Mouse (Mus musculus): ENCODE measurements around the gene Fibp. TPM values are rescaled to one million over a fixed set of nuclear protein-coding genes. Genes with fewer than 3 reads are reported as not detected.

Gene Fibp
- total RNA-seq (2021) = 100 to 1,000 TPM; 106 to 118 TPM

DNA sequence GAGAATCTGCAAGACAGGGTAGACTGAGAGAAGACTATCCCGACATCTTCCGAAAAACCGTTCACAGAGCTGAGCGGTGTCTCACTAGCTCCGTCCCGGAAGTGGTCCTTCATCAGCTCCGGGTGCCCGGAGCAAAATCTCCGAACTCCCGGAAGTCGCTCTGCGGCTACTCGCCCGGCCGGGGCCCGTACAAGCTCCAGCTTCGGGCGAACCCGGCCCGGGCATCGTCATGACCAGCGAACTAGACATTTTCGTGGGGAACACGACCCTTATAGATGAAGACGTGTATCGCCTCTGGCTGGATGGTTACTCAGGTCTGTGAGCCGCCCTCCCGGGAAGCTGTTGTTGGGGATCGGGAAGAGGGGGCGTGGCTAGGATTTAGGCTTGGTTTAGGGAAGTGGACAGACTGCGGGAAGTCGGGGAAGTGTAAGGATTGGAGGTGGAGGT, at the start of gene Fibp:
TSS of gene Fibp (plus strand) at position 151 of the 447 bp plus-strand sequence.
- DNase-seq = peak; percentile 91

DNA sequence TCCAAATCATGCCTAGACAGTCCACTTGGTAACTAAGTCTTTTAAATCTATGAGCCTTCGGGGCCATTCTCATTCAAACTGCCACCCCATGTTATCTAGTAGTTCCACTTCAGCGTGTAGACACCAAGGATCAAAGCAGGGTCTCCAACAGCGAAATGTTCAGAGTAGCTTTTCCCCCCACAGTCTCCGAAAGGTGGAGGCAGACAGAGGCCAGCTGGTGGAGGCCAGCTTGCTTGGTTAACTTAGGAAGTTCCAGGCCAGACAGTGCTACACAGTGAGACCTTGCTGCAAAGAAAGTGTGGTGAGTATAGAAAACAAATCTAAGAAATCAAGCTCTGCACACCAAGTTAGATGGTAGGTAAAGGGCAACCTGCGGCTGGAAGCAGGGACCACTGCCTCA, 49.8 kb upstream of the Fibp start:
- DNase-seq = no peak

DNA sequence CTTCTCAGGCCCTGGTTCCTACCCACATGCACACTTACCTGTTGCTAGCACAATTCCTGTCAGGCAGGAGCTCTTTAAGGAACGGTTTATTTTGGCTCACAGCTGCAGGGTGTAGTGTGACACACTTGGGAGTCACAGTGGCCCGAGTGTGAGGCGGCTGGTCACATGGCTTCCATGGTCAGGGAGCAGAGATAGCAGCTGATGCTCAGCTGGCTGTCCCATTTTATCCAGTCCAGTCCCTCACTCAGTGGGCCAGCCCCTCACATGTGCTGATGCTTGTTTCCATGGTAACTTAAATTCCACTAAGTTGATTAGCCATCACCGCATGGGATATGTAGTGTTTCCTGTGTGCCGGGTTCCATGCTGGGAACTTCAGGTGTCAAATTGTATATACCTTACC, 48.5 kb upstream of the Fibp start:
- no peak for DNase-seq

GRCm38 (mm10) chr19:5413840-5414239, 46.6 kb upstream of the Fibp start:
- DNase-seq = no peak

- DNase-seq = no peak
Measured at GRCm38 (mm10) chr19:5414534-5414957, 45.9 kb upstream of the Fibp start.

GRCm38 (mm10) chr19:5418750-5419466, 41.5 kb upstream of the Fibp start:
- DNase-seq = no peak

GRCm38 (mm10) chr19:5419630-5420029, 40.8 kb upstream of the Fibp start:
- no peak for DNase-seq

- DNase-seq = no peak
Measured at GRCm38 (mm10) chr19:5420579-5420978, 39.8 kb upstream of the Fibp start.

- no peak for DNase-seq
Measured at GRCm38 (mm10) chr19:5421784-5422183, 38.6 kb upstream of the Fibp start.

DNA sequence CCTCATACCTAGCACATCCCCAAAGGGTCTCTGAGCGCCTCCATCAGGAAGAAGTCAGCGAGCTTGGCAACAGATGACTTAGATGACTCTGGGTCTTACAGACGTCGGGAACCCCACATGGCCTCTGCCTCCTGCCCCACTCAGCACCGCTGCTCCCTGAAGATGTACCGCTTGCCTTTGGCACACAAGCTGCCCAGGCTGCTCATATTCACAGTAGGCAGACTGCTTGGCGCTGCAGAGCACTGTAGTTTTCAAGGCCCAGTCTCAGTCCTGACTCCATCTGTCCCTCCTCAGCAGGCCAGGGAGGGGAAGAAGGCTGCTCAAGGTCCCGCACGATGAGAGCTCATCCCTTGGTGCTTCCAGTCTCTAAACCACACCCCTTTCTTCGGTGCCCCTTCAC, 38.1 kb upstream of the Fibp start:
- DNase-seq = no peak

DNA sequence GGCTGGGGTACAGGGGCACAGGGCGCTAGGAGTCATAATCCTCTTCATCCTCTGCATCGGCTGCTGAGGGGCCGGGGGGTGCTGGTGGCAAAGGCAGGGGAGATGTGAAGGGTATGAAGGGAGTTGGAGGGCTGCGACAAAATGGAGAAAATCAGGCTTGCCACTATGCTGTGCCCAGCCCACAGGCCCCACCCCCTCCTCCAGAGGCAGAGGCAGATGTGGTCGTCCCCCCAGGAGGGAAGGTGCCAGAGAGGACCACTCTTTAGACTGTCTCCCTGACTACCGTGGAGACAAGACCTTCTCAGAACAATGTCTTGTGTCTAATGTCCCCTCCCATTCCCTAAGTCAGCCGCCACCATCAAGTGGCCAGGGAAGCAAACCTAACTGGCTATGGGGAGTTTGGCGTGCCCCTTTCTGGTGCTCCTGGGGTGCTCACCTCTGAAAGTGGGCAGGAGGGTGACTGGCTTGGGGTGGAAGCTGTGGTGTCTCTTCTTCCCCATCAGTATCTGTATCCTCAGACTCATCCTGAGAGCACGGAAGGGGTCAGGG, 37.4 kb upstream of the Fibp start:
- DNase-seq = no peak

- DNase-seq = no peak
Measured at GRCm38 (mm10) chr19:5423561-5423960, 36.9 kb upstream of the Fibp start.

DNA sequence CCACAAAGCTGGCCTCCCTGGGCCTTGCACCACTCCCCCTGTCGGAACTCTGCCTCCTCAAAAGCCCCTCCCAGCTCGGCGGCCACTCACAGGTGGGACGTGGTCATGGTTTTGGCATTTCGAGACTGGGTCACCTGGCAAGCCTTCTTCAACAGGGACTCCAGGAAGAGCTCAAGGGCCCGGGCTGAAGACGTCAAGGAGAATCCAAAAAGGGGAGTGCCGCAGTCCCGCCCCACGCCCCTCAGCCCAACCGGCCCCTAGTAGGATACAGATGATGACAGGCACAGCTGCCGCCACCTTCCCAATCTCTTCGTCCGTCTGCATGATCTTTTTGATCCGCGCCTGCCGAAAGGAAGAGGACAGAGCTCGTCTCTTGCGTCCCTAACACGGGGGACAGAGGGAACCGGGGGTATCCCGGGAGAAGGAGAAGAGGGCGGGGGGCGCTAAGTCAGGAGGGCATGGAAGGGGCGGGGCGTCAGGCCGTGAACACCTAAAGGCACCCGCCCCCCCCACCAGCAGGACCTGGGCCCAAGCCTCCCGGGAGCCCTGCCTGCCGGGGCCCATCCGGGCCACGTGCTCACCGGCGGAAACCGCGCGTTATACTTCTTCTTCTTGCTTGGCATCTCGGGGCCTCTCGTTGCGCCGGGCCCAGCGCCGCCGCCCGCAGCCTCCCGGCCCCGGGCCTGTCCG, 36.2 kb upstream of the Fibp start:
- peak; percentile 76 for DNase-seq

GRCm38 (mm10) chr19:5424782-5425741, 35.4 kb upstream of the Fibp start, which contains the start of the genes Drap1 and AI837181:
Gene Drap1, minus strand, starts transcription at chr19:5424979.
Gene AI837181, plus strand, starts transcription at chr19:5425144.
- peak; percentile 97 for DNase-seq

- DNase-seq = no peak
Measured at GRCm38 (mm10) chr19:5425906-5426565, 34.4 kb upstream of the Fibp start.

GRCm38 (mm10) chr19:5426640-5427290, 33.6 kb upstream of the Fibp start:
- no peak for DNase-seq

GRCm38 (mm10) chr19:5428083-5428482, 32.3 kb upstream of the Fibp start:
- peak; percentile 55 for DNase-seq

GRCm38 (mm10) chr19:5429219-5429618, 31.2 kb upstream of the Fibp start:
- DNase-seq = no peak

- DNase-seq = peak; percentile 69
Measured at GRCm38 (mm10) chr19:5429806-5430205, 30.6 kb upstream of the Fibp start.

GRCm38 (mm10) chr19:5430408-5430807, 30.0 kb upstream of the Fibp start:
- DNase-seq = no peak

GRCm38 (mm10) chr19:5431911-5432464, 28.4 kb upstream of the Fibp start:
- DNase-seq = no peak
